Mouse (Mus musculus) embryonic facial prominence, embryonic 10.5 days (tissue): ENCODE measurements at regions not wholly inside any gene's neighbourhood (a gene's known extent, or its start where the extent isn't known, plus 50 kb on each side); places are given as distances from the start of the nearest gene placed in this dataset.

ENCODE experiments used
- DNase-seq: peaks from one replicate; pipeline ENCODE4 v3.0.0-alpha.2; 2017; ENCODE audit warnings: low spot score
- H3K27ac ChIP-seq: fragments of 300-500 bp; sonication (generic); replicated peaks from 2 replicates; pipeline ENCODE4 v1.5.1; 2016; ENCODE audit warnings: mild to moderate bottlenecking
- H3K27me3 ChIP-seq: fragments of 300-500 bp; sonication (generic); replicated peaks from 2 replicates; pipeline ENCODE4 v1.6.1; 2016; ENCODE audit warnings: low read depth, mild to moderate bottlenecking; ENCODE audit not compliant: poor library complexity, severe bottlenecking
- H3K36me3 ChIP-seq: fragments of 300-500 bp; sonication (generic); replicated peaks from 2 replicates; pipeline ENCODE4 v1.6.1; 2016; ENCODE audit warnings: mild to moderate bottlenecking, moderate library complexity
- H3K4me1 ChIP-seq: fragments of 300-500 bp; sonication (generic); 2 replicates; pipeline ENCODE4 v1.6.1; 2016
- H3K4me3 ChIP-seq: fragments of 300-500 bp; sonication (generic); 2 replicates; pipeline ENCODE4 v1.5.1; 2016; ENCODE audit warnings: mild to moderate bottlenecking, moderate library complexity
- H3K9me3 ChIP-seq: fragments of 300-500 bp; sonication (generic); 2 replicates; pipeline ENCODE4 v1.6.1; 2016; ENCODE audit warnings: mild to moderate bottlenecking
- WGBS: fragments of 180-500 bp; shearing (Covaris S2); methylation state at CpG from one replicate; pipeline ENCODE4 v1.1.7; 2016; 5-methylcytosine and 5-hydroxymethylcytosine counted together

GRCm38 (mm10) chr3:101690222-101690621 is 85.7 kb upstream of the Atp1a1 start:
- WGBS = 88% methylated on average over 6 of the region's 6 CpGs
- Histone ChIP-seq H3K4me1 (no peaks in the 10 kb centered on the region), H3K9me3 (no peaks in the 10 kb centered on the region), H3K4me3 (no peak overlapping the region), H3K27me3 (no peaks in the 10 kb centered on the region), H3K27ac (no peak overlapping the region), H3K36me3 (no peaks in the 10 kb centered on the region)
- no peak for DNase-seq

- WGBS = 80% methylated on average over 7 of the region's 7 CpGs
Observed at GRCm38 (mm10) chr3:101685203-101685602, 80.7 kb upstream of the Atp1a1 start.

GRCm38 (mm10) chr3:101672943-101673342 is 68.5 kb upstream of the Atp1a1 start:
- WGBS = 87% methylated on average over 4 of the region's 4 CpGs
- no peak overlapping the region for H3K27ac ChIP-seq
- H3K4me1 ChIP-seq = peaks cover under 1% of the 10 kb centered on the region
- no peak for DNase-seq
- H3K4me3 ChIP-seq = no peak overlapping the region
- H3K36me3 ChIP-seq = no peaks in the 10 kb centered on the region
- H3K27me3 ChIP-seq = no peaks in the 10 kb centered on the region
- no peaks in the 10 kb centered on the region for H3K9me3 ChIP-seq

More at GRCm38 (mm10) chr3:101685203-101685602, 80.7 kb upstream of the Atp1a1 start:
- no peak for DNase-seq
- Histone ChIP-seq H3K27me3 (no peaks in the 10 kb centered on the region), H3K27ac (no peak overlapping the region), H3K9me3 (no peaks in the 10 kb centered on the region), H3K4me1 (peaks cover 3% of the 10 kb centered on the region; the same call in 1 of the 2 replicates), H3K4me3 (no peak overlapping the region), H3K36me3 (no peaks in the 10 kb centered on the region)

- no peak for DNase-seq
- Histone ChIP-seq H3K9me3 (no peaks in the 10 kb centered on the region), H3K27me3 (no peaks in the 10 kb centered on the region), H3K27ac (no peak overlapping the region), H3K4me3 (no peak overlapping the region), H3K4me1 (peaks cover 9% of the 10 kb centered on the region), H3K36me3 (no peaks in the 10 kb centered on the region)
- 64% methylated on average over 8 of the region's 8 CpGs for WGBS
Observed at GRCm38 (mm10) chr3:101670561-101671001, 66.1 kb upstream of the Atp1a1 start.

- Histone ChIP-seq H3K4me1 (peaks cover 9% of the 10 kb centered on the region), H3K27me3 (no peaks in the 10 kb centered on the region), H3K27ac (no peak overlapping the region), H3K36me3 (no peaks in the 10 kb centered on the region), H3K4me3 (no peak overlapping the region), H3K9me3 (no peaks in the 10 kb centered on the region)
- no peak for DNase-seq
- 90% methylated on average over 3 of the region's 3 CpGs for WGBS
Observed at GRCm38 (mm10) chr3:101669743-101670142, 65.3 kb upstream of the Atp1a1 start.

- no peak for DNase-seq
Observed at GRCm38 (mm10) chr3:101667767-101668387, 63.4 kb upstream of the Atp1a1 start.

GRCm38 (mm10) chr3:101667186-101667585 is 62.7 kb upstream of the Atp1a1 start:
- 38% methylated on average over 4 of the region's 4 CpGs for WGBS
- no peaks in the 10 kb centered on the region for H3K27me3 ChIP-seq
- DNase-seq = peak; percentile 29
- peak overlapping the region; percentile 73 for H3K27ac ChIP-seq
- no peaks in the 10 kb centered on the region for H3K9me3 ChIP-seq
- peaks cover 9% of the 10 kb centered on the region for H3K4me1 ChIP-seq
- H3K4me3 ChIP-seq = no peak overlapping the region
- no peaks in the 10 kb centered on the region for H3K36me3 ChIP-seq

More at GRCm38 (mm10) chr3:101667767-101668387, 63.4 kb upstream of the Atp1a1 start:
- H3K9me3 ChIP-seq = no peaks in the 10 kb centered on the region
- H3K27me3 ChIP-seq = no peaks in the 10 kb centered on the region
- WGBS = 63% methylated on average over 10 of the region's 10 CpGs
- H3K4me1 ChIP-seq = peaks cover 9% of the 10 kb centered on the region
- no peak overlapping the region for H3K4me3 ChIP-seq
- no peaks in the 10 kb centered on the region for H3K36me3 ChIP-seq
- H3K27ac ChIP-seq = peak overlapping the region; percentile 73

- WGBS = 93% methylated on average over 8 of the region's 8 CpGs
- DNase-seq = no peak
- H3K4me1 ChIP-seq = peaks cover 11% of the 10 kb centered on the region
- no peak overlapping the region for H3K4me3 ChIP-seq
- H3K27ac ChIP-seq = peak overlapping the region; percentile 5; the same call in 1 of the 2 replicates
- H3K27me3 ChIP-seq = no peaks in the 10 kb centered on the region
- H3K36me3 ChIP-seq = no peaks in the 10 kb centered on the region
- H3K9me3 ChIP-seq = no peaks in the 10 kb centered on the region
Observed at GRCm38 (mm10) chr3:101666583-101666982, 62.1 kb upstream of the Atp1a1 start.

GRCm38 (mm10) chr3:101661184-101661992 is 56.9 kb upstream of the Atp1a1 start:
- 49% methylated on average over 9 of the region's 9 CpGs for WGBS
- Histone ChIP-seq H3K27ac (no peak overlapping the region), H3K4me3 (no peak overlapping the region), H3K9me3 (no peaks in the 10 kb centered on the region), H3K27me3 (no peaks in the 10 kb centered on the region), H3K36me3 (no peaks in the 10 kb centered on the region), H3K4me1 (peaks cover 16% of the 10 kb centered on the region)
- peak; percentile 41 for DNase-seq

- no peak for DNase-seq
- no peaks in the 10 kb centered on the region for H3K9me3 ChIP-seq
- H3K4me1 ChIP-seq = peaks cover 16% of the 10 kb centered on the region
- H3K36me3 ChIP-seq = no peaks in the 10 kb centered on the region
- no peak overlapping the region for H3K27ac ChIP-seq
- no peaks in the 10 kb centered on the region for H3K27me3 ChIP-seq
- 49% methylated on average over 6 of the region's 6 CpGs for WGBS
- no peak overlapping the region for H3K4me3 ChIP-seq
Observed at GRCm38 (mm10) chr3:101660635-101661034, 56.2 kb upstream of the Atp1a1 start.

- DNase-seq = no peak
- peaks cover 16% of the 10 kb centered on the region for H3K4me1 ChIP-seq
- H3K27me3 ChIP-seq = no peaks in the 10 kb centered on the region
- no peaks in the 10 kb centered on the region for H3K36me3 ChIP-seq
- no peaks in the 10 kb centered on the region for H3K9me3 ChIP-seq
- WGBS = 93% methylated on average over 4 of the region's 4 CpGs
- no peak overlapping the region for H3K27ac ChIP-seq
- H3K4me3 ChIP-seq = no peak overlapping the region
Observed at GRCm38 (mm10) chr3:101660176-101660575, 55.7 kb upstream of the Atp1a1 start.

GRCm38 (mm10) chr3:101657979-101658378 is 53.5 kb upstream of the Atp1a1 start:
- Histone ChIP-seq H3K4me1 (peaks cover 16% of the 10 kb centered on the region), H3K4me3 (no peak overlapping the region), H3K27ac (no peak overlapping the region), H3K36me3 (no peaks in the 10 kb centered on the region), H3K27me3 (no peaks in the 10 kb centered on the region), H3K9me3 (no peaks in the 10 kb centered on the region)
- DNase-seq = no peak

GRCm38 (mm10) chr3:101654720-101655119 is 50.2 kb upstream of the Atp1a1 start:
- H3K9me3 ChIP-seq = no peaks in the 10 kb centered on the region
- no peak overlapping the region for H3K4me3 ChIP-seq
- DNase-seq = no peak
- H3K4me1 ChIP-seq = 0 out of 2 replicates have a peak, but pooled peaks cover 7% of the 10 kb centered on the region
- 92% methylated on average over 4 of the region's 4 CpGs for WGBS
- no peaks in the 10 kb centered on the region for H3K27me3 ChIP-seq
- no peaks in the 10 kb centered on the region for H3K36me3 ChIP-seq
- no peak overlapping the region for H3K27ac ChIP-seq
